Mouse (Mus musculus): ENCODE measurements around the gene Syt3. TPM values are rescaled to one million over a fixed set of nuclear protein-coding genes. Genes with fewer than 3 reads are reported as not detected.

The Syt3 gene
- polyA plus RNA-seq, 1 experiment: 41.6 TPM

GRCm38 (mm10) chr7:44440479-44440878 is 56.6 kb downstream of the Syt3 start:
- TF ChIP-seq POLR2A (IDR thresholded peaks at IDR 0.05; ENCODE audit: borderline replicate concordance, extremely low read depth, insufficient read depth, insufficient read length, poor library complexity, severe bottlenecking) (no peak), CTCF (IDR thresholded peaks at IDR 0.05; ENCODE audit: borderline replicate concordance, extremely low read depth, insufficient read depth, insufficient read length) (no peak)
- DNase-seq (ENCODE audit: low read depth): no peak

DNA sequence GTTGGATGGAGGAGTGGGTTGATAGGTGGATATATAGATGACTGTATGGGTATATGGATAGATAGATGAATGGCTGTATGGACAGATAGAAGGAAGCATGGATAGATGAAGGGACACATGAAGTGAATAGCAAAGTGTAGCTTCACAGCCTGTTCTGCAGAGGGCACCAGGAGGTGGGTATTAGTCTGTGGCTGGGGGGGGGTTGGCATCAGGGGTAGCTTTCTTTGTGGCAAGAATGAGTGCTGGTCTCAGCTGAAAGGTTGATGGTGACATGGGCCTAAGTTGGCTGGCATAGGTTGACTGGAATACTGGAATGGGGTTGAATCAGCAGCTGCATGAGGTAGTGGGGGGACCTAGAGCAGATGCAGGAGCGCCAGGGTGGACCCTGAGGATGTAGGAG is 57.3 kb downstream of the Syt3 start:
- DNase-seq (ENCODE audit: low read depth): no peak

GRCm38 (mm10) chr7:44441648-44442109 is 57.8 kb downstream of the Syt3 start:
- TF ChIP-seq CTCF (IDR thresholded peaks at IDR 0.05; ENCODE audit: borderline replicate concordance, extremely low read depth, insufficient read depth, insufficient read length) (no peak), POLR2A (IDR thresholded peaks at IDR 0.05; ENCODE audit: borderline replicate concordance, extremely low read depth, insufficient read depth, insufficient read length, poor library complexity, severe bottlenecking) (peak; percentile 35; the same call in 1 of the 2 replicates)
- peak; percentile 95 for DNase-seq (ENCODE audit: low read depth)

More for the DNA sequence above, 57.3 kb downstream of the Syt3 start:
- TF ChIP-seq POLR2A (IDR thresholded peaks at IDR 0.05; ENCODE audit: borderline replicate concordance, extremely low read depth, insufficient read depth, insufficient read length, poor library complexity, severe bottlenecking) (no peak), CTCF (IDR thresholded peaks at IDR 0.05; ENCODE audit: borderline replicate concordance, extremely low read depth, insufficient read depth, insufficient read length) (no peak)

DNA sequence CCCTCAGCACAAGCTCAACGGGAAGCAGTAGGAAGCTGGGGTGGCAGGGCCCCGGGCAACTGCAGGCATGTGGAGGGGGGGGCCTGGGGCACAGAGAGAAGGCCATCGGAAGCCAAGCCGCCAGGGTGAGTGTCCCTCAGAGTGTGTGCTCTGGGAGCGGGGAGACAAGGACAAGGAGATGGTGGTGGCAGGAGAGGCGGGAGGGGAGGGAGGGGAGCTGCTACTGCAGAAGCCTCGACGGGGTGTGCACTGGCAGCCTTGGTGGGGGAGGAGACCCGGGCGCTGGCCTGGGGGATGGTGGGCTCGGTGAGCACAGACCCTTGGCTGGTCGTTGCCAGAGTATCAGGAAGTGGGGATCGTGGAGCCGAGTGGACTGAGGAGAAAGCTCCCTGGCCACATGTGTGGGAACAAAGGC is 58.5 kb downstream of the Syt3 start:
- TF ChIP-seq CTCF (IDR thresholded peaks at IDR 0.05; ENCODE audit: borderline replicate concordance, extremely low read depth, insufficient read depth, insufficient read length) (no peak), POLR2A (IDR thresholded peaks at IDR 0.05; ENCODE audit: borderline replicate concordance, extremely low read depth, insufficient read depth, insufficient read length, poor library complexity, severe bottlenecking) (peak; percentile 14; the same call in 1 of the 2 replicates)
- peak; percentile 82 for DNase-seq (ENCODE audit: low read depth)

- TF ChIP-seq POLR2A (IDR thresholded peaks at IDR 0.05; ENCODE audit: borderline replicate concordance, extremely low read depth, insufficient read depth, insufficient read length, poor library complexity, severe bottlenecking): peak; percentile 5; the same call in 1 of the 2 replicates
- peak; percentile 53 for TF ChIP-seq CTCF (IDR thresholded peaks at IDR 0.05; ENCODE audit: borderline replicate concordance, extremely low read depth, insufficient read depth, insufficient read length)
- peak; percentile 89 for DNase-seq (ENCODE audit: low read depth)
These were observed 59.6 kb downstream of the Syt3 start for GRCm38 (mm10) chr7:44443268-44444173.

DNA sequence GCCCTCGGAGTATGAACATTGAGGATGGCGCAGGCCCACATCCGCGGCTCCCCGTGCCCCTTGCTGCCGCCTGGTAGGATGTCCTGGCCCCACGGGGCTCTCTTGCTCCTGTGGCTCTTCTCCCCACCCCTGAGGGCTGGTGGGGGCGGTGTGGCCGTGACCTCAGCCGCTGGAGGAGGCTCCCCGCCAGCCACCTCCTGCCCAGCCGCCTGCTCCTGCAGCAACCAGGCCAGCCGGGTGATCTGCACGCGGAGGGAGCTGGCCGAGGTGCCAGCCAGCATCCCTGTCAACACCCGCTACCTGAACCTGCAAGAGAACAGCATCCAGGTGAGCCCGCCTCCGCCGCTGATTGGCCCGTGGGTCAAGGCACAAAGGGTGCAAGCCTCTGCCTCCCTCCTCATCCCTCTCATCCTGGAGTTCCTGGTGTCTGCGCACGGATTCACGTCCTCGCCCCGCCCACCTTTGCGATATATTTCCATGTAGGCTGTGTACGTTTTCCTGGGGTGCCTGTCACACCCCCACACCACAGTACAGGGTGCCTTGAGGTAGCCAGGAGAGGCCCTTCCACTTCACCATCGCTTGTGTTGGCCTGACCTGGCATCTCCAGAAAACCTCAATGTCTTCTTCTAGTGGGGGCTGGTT is 61.1 kb downstream of the Syt3 start:
- DNase-seq (ENCODE audit: low read depth): no peak
- TF ChIP-seq POLR2A (IDR thresholded peaks at IDR 0.05; ENCODE audit: borderline replicate concordance, extremely low read depth, insufficient read depth, insufficient read length, poor library complexity, severe bottlenecking): no peak
- TF ChIP-seq CTCF (IDR thresholded peaks at IDR 0.05; ENCODE audit: borderline replicate concordance, extremely low read depth, insufficient read depth, insufficient read length): no peak

GRCm38 (mm10) chr7:44445528-44445923 is 61.6 kb downstream of the Syt3 start:
- TF ChIP-seq POLR2A (IDR thresholded peaks at IDR 0.05; ENCODE audit: borderline replicate concordance, extremely low read depth, insufficient read depth, insufficient read length, poor library complexity, severe bottlenecking) (no peak), CTCF (IDR thresholded peaks at IDR 0.05; ENCODE audit: borderline replicate concordance, extremely low read depth, insufficient read depth, insufficient read length) (no peak)
- no peak for DNase-seq (ENCODE audit: low read depth)

DNA sequence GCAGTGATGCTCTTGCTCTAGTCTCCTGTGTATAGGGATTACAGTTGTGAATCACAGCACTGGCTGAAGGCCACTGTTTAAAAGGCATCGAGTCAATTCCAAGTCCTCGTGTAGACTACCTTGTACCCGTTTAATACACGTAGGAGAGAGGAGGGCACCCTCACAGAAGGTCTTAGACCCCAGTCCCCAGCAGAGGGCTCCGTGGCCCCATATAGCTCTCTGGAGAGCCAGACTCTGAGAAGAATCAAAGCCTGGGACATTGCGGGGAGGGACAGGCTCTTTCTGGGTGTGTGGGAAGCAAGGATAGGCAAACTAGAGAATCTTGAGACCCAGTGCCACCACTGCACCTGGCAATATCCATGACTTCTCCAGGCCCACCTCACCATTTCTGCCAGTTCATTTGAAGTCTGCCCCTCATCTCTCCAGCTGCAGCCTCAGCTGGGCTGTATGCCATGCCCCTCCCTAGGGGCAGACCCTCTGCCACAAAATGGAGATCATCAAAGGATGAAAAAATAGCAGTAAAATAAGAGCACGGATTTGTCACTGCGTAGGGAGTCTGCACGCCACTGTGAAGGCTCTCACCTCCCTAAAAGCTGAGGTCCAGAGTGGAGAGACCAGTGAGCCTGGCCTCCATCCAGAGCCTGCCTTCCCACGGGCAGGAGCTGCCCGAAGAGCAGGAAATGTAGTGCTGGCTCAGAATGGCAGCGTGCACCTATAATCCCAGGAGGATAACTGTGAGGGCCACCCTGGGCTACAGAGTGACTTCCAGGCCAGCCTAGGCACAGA is 62.4 kb downstream of the Syt3 start:
- no peak for DNase-seq (ENCODE audit: low read depth)
- TF ChIP-seq CTCF (IDR thresholded peaks at IDR 0.05; ENCODE audit: borderline replicate concordance, extremely low read depth, insufficient read depth, insufficient read length): peak; percentile 13; the same call in 1 of the 2 replicates
- TF ChIP-seq POLR2A (IDR thresholded peaks at IDR 0.05; ENCODE audit: borderline replicate concordance, extremely low read depth, insufficient read depth, insufficient read length, poor library complexity, severe bottlenecking): no peak

Other genes with a start within 250 kb of the Syt3 start
- gene Klk1b16, start 247.3 kb upstream of the Syt3 start, polyA plus RNA-seq (2012; rRNA removed): not detected in 2 replicates
- gene Klk1b24, start 195.9 kb upstream of the Syt3 start, polyA plus RNA-seq (2012; rRNA removed): 0.19 TPM in 1 of 2 replicates, not detected in the other
- not detected in 2 replicates for gene Klk1b3, start 185.9 kb upstream of the Syt3 start, polyA plus RNA-seq (2012; rRNA removed)
- gene Klk1b4, start 176.7 kb upstream of the Syt3 start, polyA plus RNA-seq (2012; rRNA removed): not detected in 2 replicates
- not detected in 2 replicates for gene Klk1b5, start 168.2 kb upstream of the Syt3 start, polyA plus RNA-seq (2012; rRNA removed)
- 0.16 TPM in 1 of 2 replicates, not detected in the other for gene Klk1, start 158.7 kb upstream of the Syt3 start, polyA plus RNA-seq (2012; rRNA removed)
- gene Gm36864, start 147.9 kb upstream of the Syt3 start, polyA plus RNA-seq (2012; rRNA removed): not detected in 2 replicates
- gene 1700028J19Rik, start 137.4 kb upstream of the Syt3 start, polyA plus RNA-seq (2012; rRNA removed): 1.5 and 2.1 TPM in 2 replicates
- gene 2410002F23Rik, start 137.4 kb upstream of the Syt3 start, polyA plus RNA-seq (2012; rRNA removed): 270 and 344 TPM in 2 replicates
- gene Acp4, start 126.7 kb upstream of the Syt3 start, polyA plus RNA-seq (2012; rRNA removed): not detected in 2 replicates
- gene Gm15517, start 122.7 kb upstream of the Syt3 start, polyA plus RNA-seq (2012; rRNA removed): 1.0 and 1.2 TPM in 2 replicates
- gene Clec11a, start 77.2 kb upstream of the Syt3 start, polyA plus RNA-seq (2012; rRNA removed): 3.2 and 3.6 TPM in 2 replicates
- 17.2 and 63.1 TPM in 2 replicates for gene Shank1, start 73.8 kb upstream of the Syt3 start, polyA plus RNA-seq (2012; rRNA removed)
- 3.0 and 4.1 TPM in 2 replicates for gene 1700008O03Rik, start 1.7 kb downstream of the Syt3 start, polyA plus RNA-seq (2012; rRNA removed)
- gene Lrrc4b, start 44.9 kb downstream of the Syt3 start, polyA plus RNA-seq (2012; rRNA removed): 302 and 372 TPM in 2 replicates
- gene Aspdh, start 81.3 kb downstream of the Syt3 start, polyA plus RNA-seq (2012; rRNA removed): 29.8 and 30.6 TPM in 2 replicates
- 70.6 and 118 TPM in 2 replicates for gene Josd2, start 83.9 kb downstream of the Syt3 start, polyA plus RNA-seq (2012; rRNA removed)
- gene Emc10, start 112.4 kb downstream of the Syt3 start, polyA plus RNA-seq (2012; rRNA removed): 218 and 287 TPM in 2 replicates
- gene Fam71e1, start 112.5 kb downstream of the Syt3 start, polyA plus RNA-seq (2012; rRNA removed): 31.7 and 47.3 TPM in 2 replicates
- gene Mybpc2, start 140.6 kb downstream of the Syt3 start, polyA plus RNA-seq (2012; rRNA removed): not detected in 2 replicates
- gene Spib, start 148.0 kb downstream of the Syt3 start, polyA plus RNA-seq (2012; rRNA removed): 0.11 and 0.19 TPM in 2 replicates
- 38.4 and 70.1 TPM in 2 replicates for gene Pold1, start 164.7 kb downstream of the Syt3 start, polyA plus RNA-seq (2012; rRNA removed)
- gene Nr1h2, start 169.8 kb downstream of the Syt3 start, polyA plus RNA-seq (2012; rRNA removed): 79.7 and 96.8 TPM in 2 replicates
- 0.16 and 0.42 TPM in 2 replicates for gene Napsa, start 188.3 kb downstream of the Syt3 start, polyA plus RNA-seq (2012; rRNA removed)
- 16.6 and 27.2 TPM in 2 replicates for gene Kcnc3, start 206.6 kb downstream of the Syt3 start, polyA plus RNA-seq (2012; rRNA removed)